In genomic region chr14:25478257-25478656, GRCm38 (mm10) we compare ENCODE assay signal across 13 mouse cellular contexts. TPM values are rescaled to one million over a fixed set of nuclear protein-coding genes. Genes with fewer than 3 reads are reported as not detected.
A peak's percentile ranks its signal among the peaks of the same experiment; 100 is the strongest.
DNase-seq lines count a peak whose midpoint lies in the region; ATAC-seq and TF ChIP-seq lines count a peak whose summit lies in the region.
"Had no signal": no experiment of that assay in that cellular context is flagged by ENCODE, and none has a peak within 500 bp of the region (broad histone marks: within the 10 kb centered on the region; RNA-seq: fewer than 3 reads in every experiment).

No protein-coding gene starts in this region.

- peak overlapping the region; percentile 89 for H3K27ac ChIP-seq in forebrain, embryonic 13.5 days
- no peak overlapping the region for H3K27ac ChIP-seq in forebrain, embryonic 11.5 days (ENCODE audit: low read depth, low read length)
- peak overlapping the region; percentile 6; the same call in 1 of the 2 replicates for H3K27ac ChIP-seq in layer of hippocampus, adult 2 months
- peak overlapping the region; percentile 64 for H3K27ac ChIP-seq in hindbrain, embryonic 15.5 days (replicated peaks)
- peak overlapping the region; percentile 70; the same call in 1 of the 2 replicates for H3K27ac ChIP-seq in neural tube, embryonic 14.5 days (ENCODE audit: low read depth, low read length)

- WGBS in forebrain, embryonic 13.5 days: 48% methylated on average over 5 of the region's 5 CpGs
- WGBS in forebrain, embryonic 11.5 days: 73% methylated on average over 5 of the region's 5 CpGs
- WGBS in hindbrain, embryonic 15.5 days: 52% methylated on average over 5 of the region's 5 CpGs
- 47% methylated on average over 5 of the region's 5 CpGs for WGBS in neural tube, embryonic 14.5 days

- H3K4me3 ChIP-seq in forebrain, embryonic 13.5 days: no peak overlapping the region
- H3K4me3 ChIP-seq in forebrain, embryonic 11.5 days (ENCODE audit: low read depth, low read length): no peak overlapping the region
- no peak overlapping the region for H3K4me3 ChIP-seq in layer of hippocampus, adult 2 months
- H3K4me3 ChIP-seq in hindbrain, embryonic 15.5 days: no peak overlapping the region
- H3K4me3 ChIP-seq in neural tube, embryonic 14.5 days (ENCODE audit: low read depth, low read length): no peak overlapping the region
- H3K4me3 ChIP-seq: liver, embryonic 13.5 days; myocyte had no signal

- no peak for DNase-seq in forebrain, embryonic 11.5 days (ENCODE audit: low spot score)
- no peak for DNase-seq in layer of hippocampus, adult 2 months (ENCODE audit: low spot score in 2 of 2)
- DNase-seq in layer of hippocampus, adult 9-11 months: no peak
- DNase-seq in urinary bladder, postnatal 4 days (ENCODE audit: low spot score in 2 of 2): no peak
- DNase-seq in testis, postnatal 14 days (ENCODE audit: low spot score): no peak
- DNase-seq: kidney, adult 8-10 months; liver, embryonic 13.5 days; spleen, adult 18-20 months had no signal

- no peaks in the 10 kb centered on the region for H3K27me3 ChIP-seq in forebrain, embryonic 13.5 days
- no peaks in the 10 kb centered on the region for H3K27me3 ChIP-seq in forebrain, embryonic 11.5 days (ENCODE audit: control insufficient read depth, insufficient read depth, low read length)
- H3K27me3 ChIP-seq in hindbrain, embryonic 15.5 days: no peaks in the 10 kb centered on the region
- no peaks in the 10 kb centered on the region for H3K27me3 ChIP-seq in neural tube, embryonic 14.5 days (ENCODE audit: control insufficient read depth, insufficient read depth, low read length)
- H3K27me3 ChIP-seq: liver, embryonic 13.5 days had no signal

- TF ChIP-seq CTCF in layer of hippocampus, adult 2 months (conservative IDR thresholded peaks at IDR 0.05): no peak

- H3K9me3 ChIP-seq in forebrain, embryonic 13.5 days (replicated peaks): no peaks in the 10 kb centered on the region
- H3K9me3 ChIP-seq in forebrain, embryonic 11.5 days (ENCODE audit: control insufficient read depth, low read length): no peaks in the 10 kb centered on the region
- no peaks in the 10 kb centered on the region for H3K9me3 ChIP-seq in hindbrain, embryonic 15.5 days
- H3K9me3 ChIP-seq in neural tube, embryonic 14.5 days (ENCODE audit: control insufficient read depth, low read length): no peaks in the 10 kb centered on the region
- H3K9me3 ChIP-seq: liver, embryonic 13.5 days had no signal

- ATAC-seq in forebrain, embryonic 13.5 days: peak; percentile 16; the same call in 1 of the 2 replicates
- no peak for ATAC-seq in forebrain, embryonic 11.5 days (replicated peaks; ENCODE audit: low FRiP score)
- ATAC-seq in hindbrain, embryonic 15.5 days (ENCODE audit: low FRiP score, low read depth): no peak
- no peak for ATAC-seq in neural tube, embryonic 14.5 days (ENCODE audit: low read depth)

- peak overlapping the region; percentile 31 for H3K9ac ChIP-seq in forebrain, embryonic 13.5 days
- no peak overlapping the region for H3K9ac ChIP-seq in forebrain, embryonic 11.5 days (ENCODE audit: low read length)
- H3K9ac ChIP-seq in hindbrain, embryonic 15.5 days: no peak overlapping the region
- H3K9ac ChIP-seq in neural tube, embryonic 14.5 days (replicated peaks; ENCODE audit: low read depth, low read length): no peak overlapping the region
- H3K9ac ChIP-seq: liver, embryonic 13.5 days had no signal

- peaks cover 11% of the 10 kb centered on the region; the same call in 1 of the 2 replicates for H3K36me3 ChIP-seq in forebrain, embryonic 13.5 days (ENCODE audit: poor library complexity, severe bottlenecking)
- no peaks in the 10 kb centered on the region; the same call in 1 of the 2 replicates for H3K36me3 ChIP-seq in forebrain, embryonic 11.5 days (ENCODE audit: control insufficient read depth, insufficient read depth, low read length)
- H3K36me3 ChIP-seq in hindbrain, embryonic 15.5 days: no peaks in the 10 kb centered on the region
- no peaks in the 10 kb centered on the region for H3K36me3 ChIP-seq in neural tube, embryonic 14.5 days (ENCODE audit: control insufficient read depth, insufficient read depth, low read length)
- H3K36me3 ChIP-seq: G1E; liver, embryonic 13.5 days had no signal

- H3K4me1 ChIP-seq in forebrain, embryonic 13.5 days: peaks cover 100% of the 10 kb centered on the region
- H3K4me1 ChIP-seq in forebrain, embryonic 11.5 days (replicated peaks; ENCODE audit: control insufficient read depth, insufficient read depth, low read length): peaks cover 41% of the 10 kb centered on the region
- H3K4me1 ChIP-seq in hindbrain, embryonic 15.5 days (replicated peaks): peaks cover 100% of the 10 kb centered on the region
- peaks cover 92% of the 10 kb centered on the region for H3K4me1 ChIP-seq in neural tube, embryonic 14.5 days (ENCODE audit: control insufficient read depth, insufficient read depth, low read length)

- H3K4me2 ChIP-seq in forebrain, embryonic 13.5 days: peak overlapping the region; percentile 21
- H3K4me2 ChIP-seq in forebrain, embryonic 11.5 days (ENCODE audit: low read depth, low read length, severe bottlenecking): no peak overlapping the region
- no peak overlapping the region for H3K4me2 ChIP-seq in hindbrain, embryonic 15.5 days
- no peak overlapping the region for H3K4me2 ChIP-seq in neural tube, embryonic 14.5 days (ENCODE audit: low read depth, low read length)
- H3K4me2 ChIP-seq: liver, embryonic 13.5 days had no signal

RNA-seq across cellular contexts. Expression of gene Zmiz1, which starts 19.3 kb away (rescaled TPM):
- 57.2 and 61.3 TPM in 2 replicates for polyA plus RNA-seq in forebrain, embryonic 13.5 days (2015; fragmentation: Nextera tagmentation; extraction: Ambion mirVana)
- polyA plus RNA-seq in forebrain, embryonic 11.5 days (2014; fragmentation: Nextera tagmentation; extraction: Ambion mirVana): 70.1 and 71.2 TPM in 2 replicates
- total RNA-seq in layer of hippocampus, adult 2 months (2021): 10 to 100 TPM; 87.7 to 99.3 TPM
- polyA plus RNA-seq in hindbrain, embryonic 15.5 days (2015; fragmentation: Nextera tagmentation; extraction: Ambion mirVana): 70.9 and 72.6 TPM in 2 replicates
- polyA plus RNA-seq in neural tube, embryonic 14.5 days (2014; fragmentation: Nextera tagmentation; extraction: Ambion mirVana): 72.7 and 75.0 TPM in 2 replicates
